22 mouse cellular contexts compared by ENCODE assay signal in genomic region chr8:125220608-125221007, GRCm38 (mm10).
DNase-seq lines count a peak whose midpoint lies in the region; ATAC-seq and TF ChIP-seq lines count a peak whose summit lies in the region.
"Had no signal": no experiment of that assay in that cellular context is flagged by ENCODE, and none has a peak within 500 bp of the region (broad histone marks: within the 10 kb centered on the region; RNA-seq: fewer than 3 reads in every experiment).

No protein-coding gene starts in this region.

- no peaks in the 10 kb centered on the region for H3K36me3 ChIP-seq in heart, embryonic 10.5 days
- H3K36me3 ChIP-seq in heart, adult 2 months (ENCODE audit: control insufficient read depth, insufficient read depth, low read length): no peaks in the 10 kb centered on the region; the same call in 1 of the 2 replicates
- no peaks in the 10 kb centered on the region for H3K36me3 ChIP-seq in heart, postnatal 0 days (replicated peaks; ENCODE audit: control insufficient read depth, insufficient read depth, low read length)
- H3K36me3 ChIP-seq: hindbrain, embryonic 12.5 days; limb, embryonic 15.5 days; lung, embryonic 15.5 days; midbrain, embryonic 12.5 days; neural tube, embryonic 15.5 days had no signal

- intact Hi-C loops in heart, adult 2 months (cut with DNase I): no loop called here

- peak; percentile 49 to 76 for DNase-seq in adrenal gland, adult (ENCODE audit: inconsistent age in 2 of 2, low spot score in 1 of 2)
- no peak for DNase-seq in adrenal gland, postnatal 4 days (ENCODE audit: low spot score in 2 of 2)
- no peak for DNase-seq in heart, embryonic 10.5 days (ENCODE audit: low spot score)
- DNase-seq in heart, adult 2 months: no peak
- no peak for DNase-seq in heart, postnatal 0 days (ENCODE audit: low spot score)
- DNase-seq in heart, adult 9 months (ENCODE audit: low spot score in 2 of 2): no peak
- peak; percentile 32 for DNase-seq in right cerebral cortex, adult 18-20 months
- no peak for DNase-seq in right cerebral cortex, postnatal 4 days
- DNase-seq: cerebellum, adult 9-10 months; gastrocnemius, postnatal 14 days; heart, postnatal 14 days; kidney, postnatal 25 days; thymus, postnatal 36 days had no signal

- H3K4me3 ChIP-seq in heart, embryonic 10.5 days: no peak overlapping the region
- H3K4me3 ChIP-seq in heart, adult 2 months: no peak overlapping the region
- no peak overlapping the region for H3K4me3 ChIP-seq in heart, postnatal 0 days (ENCODE audit: low read depth, low read length)
- H3K4me3 ChIP-seq: hindbrain, embryonic 12.5 days; limb, embryonic 15.5 days; lung, embryonic 15.5 days; midbrain, embryonic 12.5 days; neural tube, embryonic 15.5 days had no signal

- no peaks in the 10 kb centered on the region for H3K9me3 ChIP-seq in heart, embryonic 10.5 days
- H3K9me3 ChIP-seq in heart, postnatal 0 days (replicated peaks; ENCODE audit: control insufficient read depth, low read length): no peaks in the 10 kb centered on the region
- H3K9me3 ChIP-seq: hindbrain, embryonic 12.5 days; limb, embryonic 15.5 days; lung, embryonic 15.5 days; midbrain, embryonic 12.5 days; neural tube, embryonic 15.5 days had no signal

- no peak for TF ChIP-seq EP300 in heart, adult 2 months (IDR thresholded peaks at IDR 0.05; ENCODE audit: insufficient read depth, low read depth, low read length)
- TF ChIP-seq EP300 in heart, postnatal 0 days (IDR thresholded peaks at IDR 0.05; ENCODE audit: low read depth): no peak

- H3K9ac ChIP-seq in heart, adult 2 months (ENCODE audit: low read depth, low read length): no peak overlapping the region
- no peak overlapping the region for H3K9ac ChIP-seq in heart, postnatal 0 days (replicated peaks; ENCODE audit: low read depth, low read length)
- H3K9ac ChIP-seq: hindbrain, embryonic 12.5 days; limb, embryonic 15.5 days; liver, embryonic 14.5 days; lung, embryonic 15.5 days; midbrain, embryonic 12.5 days; neural tube, embryonic 15.5 days had no signal

- no peaks in the 10 kb centered on the region for H3K27me3 ChIP-seq in heart, embryonic 10.5 days (ENCODE audit: insufficient read depth, poor library complexity, severe bottlenecking)
- no peaks in the 10 kb centered on the region for H3K27me3 ChIP-seq in heart, adult 2 months (ENCODE audit: control insufficient read depth, insufficient read depth, low read length)
- H3K27me3 ChIP-seq in heart, postnatal 0 days (ENCODE audit: control insufficient read depth, insufficient read depth, low read length): no peaks in the 10 kb centered on the region
- H3K27me3 ChIP-seq: hindbrain, embryonic 12.5 days; lung, embryonic 15.5 days; neural tube, embryonic 15.5 days had no signal

- no peak for TF ChIP-seq CTCF in heart, adult 2 months (IDR thresholded peaks at IDR 0.05)
- no peak for TF ChIP-seq CTCF in heart, postnatal 0 days (IDR thresholded peaks at IDR 0.05; ENCODE audit: low read depth)

- ATAC-seq in heart, postnatal 0 days (ENCODE audit: insufficient read depth, low read depth): no peak
- ATAC-seq: activated CD4-positive, CD25-positive, alpha-beta regulatory T cell, adult 4 months; forebrain, embryonic 14.5 days; intestine, postnatal 0 days had no signal

- no peak for TF ChIP-seq POLR2A in heart, adult 2 months (IDR thresholded peaks at IDR 0.05; ENCODE audit: insufficient read depth, low read depth, low read length)

- no peak overlapping the region for H3K4me2 ChIP-seq in heart, postnatal 0 days (ENCODE audit: low read depth, low read length)
- H3K4me2 ChIP-seq: hindbrain, embryonic 12.5 days; limb, embryonic 15.5 days; lung, embryonic 15.5 days; midbrain, embryonic 12.5 days; neural tube, embryonic 15.5 days had no signal

- WGBS in heart, embryonic 10.5 days: 47% methylated on average over 5 of the region's 5 CpGs
- 75% methylated on average over 5 of the region's 5 CpGs for WGBS in heart, adult 2 months
- 54% methylated on average over 5 of the region's 5 CpGs for WGBS in heart, postnatal 0 days

- H3K27ac ChIP-seq in heart, embryonic 10.5 days: peak overlapping the region; percentile 81
- no peak overlapping the region for H3K27ac ChIP-seq in heart, adult 2 months
- H3K27ac ChIP-seq in heart, postnatal 0 days (ENCODE audit: low read depth): peak overlapping the region; percentile 53; the same call in 1 of the 2 replicates
- H3K27ac ChIP-seq: hindbrain, embryonic 12.5 days; limb, embryonic 15.5 days; liver, embryonic 14.5 days; lung, embryonic 15.5 days; midbrain, embryonic 12.5 days; neural tube, embryonic 15.5 days had no signal

- peaks cover 67% of the 10 kb centered on the region for H3K4me1 ChIP-seq in heart, embryonic 10.5 days
- H3K4me1 ChIP-seq in heart, adult 2 months (ENCODE audit: control insufficient read depth, insufficient read depth, low read length): peaks cover 18% of the 10 kb centered on the region
- peaks cover 28% of the 10 kb centered on the region; the same call in 1 of the 2 replicates for H3K4me1 ChIP-seq in heart, postnatal 0 days (ENCODE audit: control insufficient read depth, insufficient read depth)

- no peaks in the 10 kb centered on the region for H3K79me2 ChIP-seq in heart, adult 2 months (replicated peaks; ENCODE audit: control insufficient read depth, insufficient read depth, low read length)

Comparison
In these comparisons a context has a peak if more than half of its experiments do, and no peak if none do; other contexts are left out.
1. DNase-seq: peak in adrenal gland, adult (2 of 2) and right cerebral cortex, adult 18-20 months (single experiment); none in adrenal gland, postnatal 4 days (0 of 2), heart, embryonic 10.5 days (single experiment), heart, adult 2 months (0 of 2), heart, postnatal 0 days (single experiment), heart, adult 9 months (0 of 2) and right cerebral cortex, postnatal 4 days (single experiment).